Mouse (Mus musculus) liver, postnatal 0 days (tissue): ENCODE data around the gene Grm6.

ENCODE experiments used
- CTCF ChIP-seq: sonication (generic); IDR thresholded peaks from 2 replicates; pipeline ENCODE4 v1.5.1; 2016; ENCODE audit warnings: antibody characterized with exemption, low read depth
- EP300 ChIP-seq: IDR thresholded peaks from 2 replicates; pipeline ENCODE4 v1.6.1; 2016; ENCODE audit warnings: antibody characterized with exemption, low read depth, mild to moderate bottlenecking

DNA sequence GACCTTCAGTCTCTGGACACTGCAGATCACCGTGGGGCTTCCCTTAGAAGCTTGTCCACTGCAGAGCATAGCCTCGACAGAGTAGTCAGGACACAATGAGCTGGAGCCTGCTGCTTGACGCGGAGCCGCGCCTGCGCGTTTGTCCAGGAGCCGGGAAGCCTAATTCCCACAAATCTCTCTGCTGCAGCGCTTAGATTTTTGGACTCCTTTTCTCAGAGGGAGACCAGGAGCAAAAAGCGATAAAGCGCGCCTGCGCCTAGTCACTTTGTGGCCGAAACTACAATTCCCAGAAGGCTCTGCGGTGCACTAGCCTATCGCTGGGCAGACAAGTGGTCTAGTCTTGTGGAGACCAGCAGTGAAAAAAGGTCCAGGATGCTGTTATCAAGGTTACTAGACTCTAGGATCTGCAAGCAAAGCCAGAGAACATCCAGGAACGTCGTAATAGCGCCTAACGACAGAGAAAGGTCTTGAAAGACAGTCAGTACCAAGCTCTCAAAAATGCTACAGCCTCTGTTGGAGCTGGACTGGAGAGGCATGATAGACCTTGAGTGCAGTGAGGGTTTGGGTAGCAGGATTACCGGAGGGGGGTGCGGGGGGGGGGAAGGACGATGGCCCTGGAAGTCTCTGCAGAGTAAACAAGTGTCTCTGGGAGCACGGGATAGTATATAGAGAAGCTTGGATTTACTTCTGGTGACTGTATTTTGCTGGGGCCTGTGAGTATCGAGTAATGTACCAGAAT, 37.1 kb downstream of the Grm6 start, which contains the start of gene Zfp454:
- TF ChIP-seq EP300 (no peak), CTCF (no peak)
